Mouse (Mus musculus) kidney, postnatal 36 days (tissue): ENCODE data around the gene Birc3.
"Not testable (repeated sequence)": the region's sequence is repeated elsewhere in the genome, so short reads cannot be mapped to it uniquely, and the experiment has no call there.

Experiments
- DNase-seq, 2 experiments: peaks; one replicate each; pipeline ENCODE4 v3.0.0; 2021 to 2022; ENCODE audit warnings: mixed read lengths in 2 of 2

Gene Birc3

GRCm38 (mm10) chr9:7872775-7873439 lies at the start of gene Birc3:
Gene Birc3, minus strand, starts transcription at chr9:7873186.
- peak; percentile 82 to 83 for DNase-seq

- no peak for DNase-seq
Measured at GRCm38 (mm10) chr9:7914925-7915324, 41.9 kb upstream of the Birc3 start.

- peak; percentile 72 to 73 for DNase-seq
Measured at GRCm38 (mm10) chr9:7914487-7914886, 41.5 kb upstream of the Birc3 start.

GRCm38 (mm10) chr9:7913953-7914352 lies 41.0 kb upstream of the Birc3 start:
- no peak for DNase-seq

- DNase-seq: no peak
Measured at GRCm38 (mm10) chr9:7907351-7907985, 34.5 kb upstream of the Birc3 start.

- DNase-seq: peak in 1 of 2 experiments; percentile 18
Measured at GRCm38 (mm10) chr9:7906564-7906963, 33.6 kb upstream of the Birc3 start.

GRCm38 (mm10) chr9:7903825-7904224 lies 30.8 kb upstream of the Birc3 start:
- no peak for DNase-seq

- no peak for DNase-seq
Measured at GRCm38 (mm10) chr9:7903262-7903661, 30.3 kb upstream of the Birc3 start.

- DNase-seq: no peak
Measured at GRCm38 (mm10) chr9:7902311-7902710, 29.3 kb upstream of the Birc3 start.

GRCm38 (mm10) chr9:7900965-7901364 lies 28.0 kb upstream of the Birc3 start:
- no peak for DNase-seq

GRCm38 (mm10) chr9:7897502-7897901 lies 24.5 kb upstream of the Birc3 start:
- DNase-seq: peak; percentile 75 to 87

- DNase-seq: not testable (repeated sequence)
Measured at GRCm38 (mm10) chr9:7891796-7892195, 18.8 kb upstream of the Birc3 start.

- DNase-seq: no peak
Measured at GRCm38 (mm10) chr9:7891177-7891576, 18.2 kb upstream of the Birc3 start.

GRCm38 (mm10) chr9:7884346-7884745 lies 11.4 kb upstream of the Birc3 start:
- DNase-seq: no peak

- DNase-seq: no peak
Measured at GRCm38 (mm10) chr9:7882304-7882865, 9.4 kb upstream of the Birc3 start.

- DNase-seq: no peak
Measured at GRCm38 (mm10) chr9:7873511-7874211, 675 bp upstream of the Birc3 start.

GRCm38 (mm10) chr9:7872044-7872774 lies 777 bp downstream of the Birc3 start:
- DNase-seq: no peak

- DNase-seq: no peak
Measured at GRCm38 (mm10) chr9:7871316-7872043, 1.5 kb downstream of the Birc3 start.

- DNase-seq: no peak
Measured at GRCm38 (mm10) chr9:7870556-7871315, 2.2 kb downstream of the Birc3 start.

- DNase-seq: no peak
Measured at GRCm38 (mm10) chr9:7868838-7869491, 4.0 kb downstream of the Birc3 start.

- peak in 1 of 2 experiments; percentile 18 for DNase-seq
Measured at GRCm38 (mm10) chr9:7867981-7868380, 5.0 kb downstream of the Birc3 start.
